Mouse (Mus musculus) spleen, postnatal 10 days (tissue): ENCODE results near the gene Gm3500.
"Not testable (repeated sequence)": the region's sequence is repeated elsewhere in the genome, so short reads cannot be mapped to it uniquely, and the experiment has no call there.

ENCODE experiments used
- DNase-seq, 2 experiments: peaks; one replicate each; pipeline ENCODE4 v3.0.0; 2021 to 2022; ENCODE audit warnings: low spot score in 2 of 2

The Gm3500 gene

GRCm38 (mm10) chr14:5388949-5389348, at the start of gene Gm3500:
Gene Gm3500 (minus strand): TSS chr14:5389049.
- not testable (repeated sequence) for DNase-seq

GRCm38 (mm10) chr14:5334828-5335227, 54.0 kb downstream of the Gm3500 start, which contains the start of gene Gm3542:
Gene Gm3542 (minus strand): TSS chr14:5334928.
- DNase-seq: not testable (repeated sequence)
